Mouse (Mus musculus) lung, embryonic 16.5 days (tissue): Measurements from ENCODE around the gene Pi4k2b. TPM values are rescaled to one million over a fixed set of nuclear protein-coding genes. Genes with fewer than 3 reads are reported as not detected.
A peak's percentile ranks its signal among the peaks of the same experiment; 100 is the strongest.
"Not testable (repeated sequence)": the region's sequence is repeated elsewhere in the genome, so short reads cannot be mapped to it uniquely, and the experiment has no call there.

Experiments used
- ATAC-seq: fragments of 200-750 bp; cut with Nextera tagmentation; 2 replicates; pipeline ENCODE4 v1.8.0; 2017; ENCODE audit warnings: low read depth, mild to moderate bottlenecking, moderate library complexity
- H3K27ac ChIP-seq: fragments of 300-500 bp; sonication (generic); 2 replicates; pipeline ENCODE4 v1.5.1; 2014; ENCODE audit warnings: mild to moderate bottlenecking, control low read depth, low read length
- H3K27me3 ChIP-seq: fragments of 300-500 bp; sonication (generic); 2 replicates; pipeline ENCODE4 v1.6.1; 2014; ENCODE audit warnings: low read depth, low read length, mixed read lengths; ENCODE audit not compliant: control insufficient read depth, insufficient read depth
- H3K36me3 ChIP-seq: fragments of 300-500 bp; sonication (generic); 2 replicates; pipeline ENCODE4 v1.6.1; 2014; ENCODE audit warnings: low read length; ENCODE audit not compliant: control insufficient read depth, insufficient read depth
- H3K4me1 ChIP-seq: fragments of 300-500 bp; sonication (generic); replicated peaks from 2 replicates; pipeline ENCODE4 v1.6.1; 2014; ENCODE audit warnings: low read length, mixed read lengths; ENCODE audit not compliant: control insufficient read depth, insufficient read depth
- H3K4me2 ChIP-seq: fragments of 300-500 bp; sonication (generic); 2 replicates; pipeline ENCODE4 v1.6.1; 2014; ENCODE audit warnings: low read depth, low read length, control low read depth
- H3K4me3 ChIP-seq: fragments of 300-500 bp; sonication (generic); 2 replicates; pipeline ENCODE4 v1.5.1; 2014; ENCODE audit warnings: mild to moderate bottlenecking, low read length, control low read depth
- H3K9ac ChIP-seq: fragments of 300-500 bp; sonication (generic); 2 replicates; pipeline ENCODE4 v1.6.1; 2014; ENCODE audit warnings: low read length, control low read depth
- H3K9me3 ChIP-seq: fragments of 300-500 bp; sonication (generic); 2 replicates; pipeline ENCODE4 v1.6.1; 2016; ENCODE audit warnings: low read length; ENCODE audit not compliant: control insufficient read depth
- WGBS: fragments of 180-500 bp; shearing (Covaris S2); extraction: QIAGEN DNeasy Blood & Tissue Kit; methylation state at CpG from one replicate; pipeline ENCODE4 v1.1.7; 2014; 5-methylcytosine and 5-hydroxymethylcytosine counted together
- polyA plus RNA-seq: library from polyadenylated mRNA; unstranded; fragments of >200 nt; fragmentation: Nextera tagmentation; extraction: Ambion mirVana; gene quantifications from 2 replicates; pipeline ENCODE4 v1.2.1, GENCODE M21; 2015

The Pi4k2b gene
- polyA plus RNA-seq = 38.9 and 42.6 TPM in 2 replicates

- Histone ChIP-seq H3K27me3 (no peaks in the 10 kb centered on the region), H3K36me3 (no peaks in the 10 kb centered on the region), H3K4me2 (peak within 1 kb of the TSS; percentile 66), H3K9ac (peak within 1 kb of the TSS; percentile 89), H3K27ac (peak within 1 kb of the TSS; percentile 92), H3K9me3 (no peaks in the 10 kb centered on the region), H3K4me1 (peaks cover 10% of the 10 kb centered on the region), H3K4me3 (peak within 1 kb of the TSS; percentile 86)
- peak; percentile 96 for ATAC-seq
- WGBS = under 1% methylated on average over 59 of the region's 75 CpGs
Measured at GRCm38 (mm10) chr5:52741391-52742111, at the start of gene Pi4k2b. Gene Pi4k2b, plus strand, starts transcription at chr5:52741574.

GRCm38 (mm10) chr5:52697291-52697690 lies 44.1 kb upstream of the Pi4k2b start:
- WGBS = 79% methylated on average over 1 of the region's 1 CpGs
- H3K4me3 ChIP-seq = no peak overlapping the region
- ATAC-seq = no peak
- H3K4me1 ChIP-seq = no peaks in the 10 kb centered on the region
- H3K9me3 ChIP-seq = no peaks in the 10 kb centered on the region
- H3K9ac ChIP-seq = no peak overlapping the region
- no peaks in the 10 kb centered on the region for H3K27me3 ChIP-seq
- no peaks in the 10 kb centered on the region for H3K36me3 ChIP-seq
- no peak overlapping the region for H3K4me2 ChIP-seq
- no peak overlapping the region for H3K27ac ChIP-seq

GRCm38 (mm10) chr5:52697882-52698440 lies 43.4 kb upstream of the Pi4k2b start:
- H3K4me3 ChIP-seq = not testable (repeated sequence)

GRCm38 (mm10) chr5:52704562-52704961 lies 36.8 kb upstream of the Pi4k2b start:
- no peaks in the 10 kb centered on the region for H3K27me3 ChIP-seq
- WGBS = 57% methylated on average over 4 of the region's 4 CpGs
- ATAC-seq = no peak
- no peaks in the 10 kb centered on the region for H3K4me1 ChIP-seq
- H3K4me2 ChIP-seq = no peak overlapping the region
- no peak overlapping the region for H3K27ac ChIP-seq
- H3K4me3 ChIP-seq = no peak overlapping the region
- no peak overlapping the region for H3K9ac ChIP-seq
- no peaks in the 10 kb centered on the region for H3K36me3 ChIP-seq
- no peaks in the 10 kb centered on the region for H3K9me3 ChIP-seq

More at GRCm38 (mm10) chr5:52697882-52698440, 43.4 kb upstream of the Pi4k2b start:
- not testable (repeated sequence) for H3K4me2 ChIP-seq, H3K4me1 ChIP-seq, H3K36me3 ChIP-seq, H3K9me3 ChIP-seq, ATAC-seq, H3K9ac ChIP-seq, H3K27me3 ChIP-seq, H3K27ac ChIP-seq
- 67% methylated on average over 7 of the region's 7 CpGs for WGBS

GRCm38 (mm10) chr5:52712704-52713103 lies 28.7 kb upstream of the Pi4k2b start:
- Histone ChIP-seq H3K4me1 (no peaks in the 10 kb centered on the region), H3K9ac (no peak overlapping the region), H3K4me3 (no peak overlapping the region), H3K9me3 (no peaks in the 10 kb centered on the region), H3K4me2 (no peak overlapping the region), H3K36me3 (no peaks in the 10 kb centered on the region), H3K27me3 (no peaks in the 10 kb centered on the region), H3K27ac (no peak overlapping the region)
- ATAC-seq = no peak

GRCm38 (mm10) chr5:52716742-52717448 lies 24.5 kb upstream of the Pi4k2b start:
- Histone ChIP-seq H3K27ac (no peak overlapping the region), H3K9ac (no peak overlapping the region), H3K36me3 (no peaks in the 10 kb centered on the region), H3K27me3 (no peaks in the 10 kb centered on the region), H3K4me1 (no peaks in the 10 kb centered on the region), H3K9me3 (no peaks in the 10 kb centered on the region), H3K4me3 (no peak overlapping the region), H3K4me2 (no peak overlapping the region)
- ATAC-seq = no peak
- WGBS = 60% methylated on average over 5 of the region's 5 CpGs

GRCm38 (mm10) chr5:52721003-52721402 lies 20.4 kb upstream of the Pi4k2b start:
- Histone ChIP-seq H3K4me1 (no peaks in the 10 kb centered on the region), H3K4me3 (no peak overlapping the region), H3K9me3 (no peaks in the 10 kb centered on the region), H3K9ac (no peak overlapping the region), H3K27ac (no peak overlapping the region), H3K27me3 (no peaks in the 10 kb centered on the region), H3K4me2 (peak overlapping the region; percentile 2; the same call in 1 of the 2 replicates), H3K36me3 (no peaks in the 10 kb centered on the region)
- ATAC-seq = peak; percentile 88
- 64% methylated on average over 8 of the region's 8 CpGs for WGBS

- Histone ChIP-seq H3K27ac (no peak overlapping the region), H3K4me2 (no peak overlapping the region), H3K36me3 (no peaks in the 10 kb centered on the region), H3K4me1 (no peaks in the 10 kb centered on the region), H3K9ac (no peak overlapping the region), H3K9me3 (no peaks in the 10 kb centered on the region), H3K4me3 (no peak overlapping the region), H3K27me3 (no peaks in the 10 kb centered on the region)
- ATAC-seq = no peak
- 69% methylated on average over 5 of the region's 5 CpGs for WGBS
Measured at GRCm38 (mm10) chr5:52727747-52728146, 13.6 kb upstream of the Pi4k2b start.

- WGBS = 65% methylated on average over 4 of the region's 4 CpGs
- H3K27me3 ChIP-seq = no peaks in the 10 kb centered on the region
- no peak overlapping the region for H3K4me2 ChIP-seq
- no peaks in the 10 kb centered on the region for H3K9me3 ChIP-seq
- H3K4me1 ChIP-seq = no peaks in the 10 kb centered on the region; the same call in 1 of the 2 replicates
- ATAC-seq = no peak
- no peak overlapping the region for H3K9ac ChIP-seq
- no peak overlapping the region for H3K27ac ChIP-seq
- no peak overlapping the region for H3K4me3 ChIP-seq
- H3K36me3 ChIP-seq = no peaks in the 10 kb centered on the region
Measured at GRCm38 (mm10) chr5:52732811-52733210, 8.6 kb upstream of the Pi4k2b start.
